Mouse (Mus musculus) lung, adult 18-20 months (tissue): ENCODE measurements around the gene Ppm1l.
A peak's percentile ranks its signal among the peaks of the same experiment; 100 is the strongest.
"Not testable (repeated sequence)": the region's sequence is repeated elsewhere in the genome, so short reads cannot be mapped to it uniquely, and the experiment has no call there.

ENCODE experiments used
- DNase-seq, 2 experiments: peaks; one replicate each; pipeline ENCODE4 v3.0.0; 2022; ENCODE audit warnings: mixed read lengths in 2 of 2

Gene Ppm1l

DNA sequence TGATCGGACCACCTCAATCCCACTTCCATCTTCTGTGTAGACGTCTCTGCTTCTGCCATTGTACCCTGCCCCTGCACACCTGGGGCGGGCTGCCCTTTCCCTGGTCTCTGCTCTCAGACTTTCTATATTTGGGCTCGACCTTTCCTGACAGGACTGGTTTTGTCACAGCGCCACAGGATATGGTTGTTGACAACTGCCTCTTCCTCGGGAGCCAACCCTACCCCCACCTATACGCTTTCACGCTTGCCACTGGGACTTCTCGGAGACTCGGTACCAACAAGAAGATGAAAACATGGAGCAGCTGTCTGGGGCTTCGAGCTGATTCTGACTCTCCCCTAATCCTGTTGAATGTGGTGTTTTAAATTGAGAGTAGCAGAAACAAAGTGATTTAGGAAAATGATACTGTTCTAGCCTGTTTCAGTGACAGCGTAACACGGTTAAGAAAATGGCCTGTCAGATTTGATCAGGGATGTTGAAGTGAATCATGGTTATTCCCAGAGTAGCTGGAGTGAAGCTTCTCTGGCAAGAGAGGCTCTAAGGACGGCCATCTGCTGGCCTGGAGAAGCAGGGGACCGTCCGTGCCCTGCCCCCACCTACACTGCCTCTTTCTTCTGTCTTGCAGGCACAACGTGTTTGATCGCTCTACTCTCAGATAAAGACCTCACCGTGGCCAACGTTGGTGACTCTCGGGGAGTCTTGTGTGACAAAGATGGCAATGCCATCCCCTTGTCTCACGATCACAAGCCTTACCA, 232.2 kb downstream of the Ppm1l start:
- no peak for DNase-seq

DNA sequence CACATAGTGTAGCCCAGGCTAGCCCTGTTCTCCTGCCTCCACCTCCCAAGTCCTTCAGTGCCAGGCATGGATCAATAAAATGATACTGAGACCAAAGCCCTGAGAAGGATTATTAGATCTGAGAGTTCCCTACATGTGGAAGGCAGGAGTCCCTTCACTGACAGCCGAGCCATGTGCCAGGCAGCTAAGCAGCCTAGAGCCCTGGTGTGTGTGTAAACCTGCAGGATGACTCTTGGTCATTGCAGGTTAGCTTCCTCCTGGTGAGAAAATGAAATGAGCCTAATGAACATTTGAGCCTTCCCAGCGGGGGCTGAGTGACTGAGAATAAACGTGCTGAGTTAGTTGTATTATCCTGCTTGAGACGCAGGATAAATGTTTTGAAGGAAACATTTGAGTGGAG, 232.9 kb downstream of the Ppm1l start:
- no peak for DNase-seq

- DNase-seq: no peak
Measured at GRCm38 (mm10) chr3:69555511-69555910, 238.8 kb downstream of the Ppm1l start.

DNA sequence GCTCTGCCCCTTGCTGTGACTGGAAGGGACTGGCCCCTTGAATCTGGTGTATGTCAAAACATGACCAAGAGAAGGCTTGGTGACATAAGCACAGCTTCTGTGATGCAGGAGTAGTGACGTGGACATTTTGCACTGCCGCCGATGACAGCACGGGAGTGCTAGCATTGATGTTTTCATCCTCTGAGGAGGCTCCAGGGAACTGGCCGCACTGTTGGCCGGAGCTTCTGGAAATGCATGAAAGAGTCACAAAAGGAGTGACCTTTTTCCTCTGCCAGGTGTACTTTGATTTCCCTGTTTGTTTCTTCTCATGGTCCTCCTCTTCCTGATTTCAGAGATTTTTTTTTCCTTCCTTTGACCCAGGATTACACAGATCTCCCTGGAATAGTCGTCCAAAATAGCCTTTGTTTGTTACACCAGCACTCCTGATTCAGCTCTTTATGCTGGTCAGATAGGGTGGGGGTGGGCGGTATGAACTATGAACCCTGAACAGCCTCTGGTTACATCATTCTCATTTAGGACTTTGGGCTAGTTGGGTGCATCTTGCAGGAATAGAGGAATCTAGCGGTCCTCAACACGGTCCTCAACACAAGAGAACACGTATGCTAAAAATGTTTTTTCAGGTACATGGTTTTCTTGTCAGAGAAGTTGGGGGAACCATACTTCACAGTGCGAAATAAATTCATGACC, 239.6 kb downstream of the Ppm1l start:
- DNase-seq: no peak

GRCm38 (mm10) chr3:69559316-69559974, 242.8 kb downstream of the Ppm1l start:
- no peak for DNase-seq

DNA sequence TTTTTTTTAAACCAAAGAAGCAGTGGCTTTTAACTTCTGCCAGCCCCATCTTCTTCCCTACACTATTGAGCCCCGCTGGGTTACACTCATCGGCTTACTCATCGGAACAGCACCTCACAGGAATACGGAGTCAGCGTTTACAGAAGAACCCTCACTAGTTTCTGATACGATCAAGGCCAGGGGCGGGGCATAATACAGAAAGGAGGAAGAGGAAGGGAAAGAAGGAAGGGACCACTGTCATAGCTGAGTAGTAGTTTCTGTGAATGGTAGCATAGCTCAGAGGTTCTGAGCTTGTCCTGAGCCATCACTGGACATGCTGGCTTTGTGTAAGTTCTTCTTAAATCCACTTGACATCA, 243.3 kb downstream of the Ppm1l start:
- DNase-seq: no peak

- no peak for DNase-seq
Measured at GRCm38 (mm10) chr3:69561686-69562085, 245.0 kb downstream of the Ppm1l start.

DNA sequence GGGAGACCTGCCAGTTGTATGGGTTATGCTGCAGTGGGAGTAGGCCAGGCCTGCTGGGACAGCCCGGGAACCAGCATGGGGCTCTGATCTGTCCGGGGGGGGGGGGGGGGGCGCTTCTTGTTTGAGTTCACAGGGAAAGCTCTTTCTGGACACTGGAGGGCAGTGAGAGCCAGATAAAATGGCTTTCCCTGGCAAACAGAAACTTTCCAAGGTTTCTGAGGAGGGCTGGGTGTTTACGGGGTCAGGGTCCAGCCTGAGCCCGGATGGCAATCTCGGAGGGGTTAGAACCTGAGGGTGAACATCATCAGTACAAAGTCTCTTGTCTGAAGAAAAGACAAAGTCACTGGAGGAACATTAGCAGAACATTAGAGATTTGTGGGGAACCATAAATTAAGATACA, 246.7 kb downstream of the Ppm1l start:
- DNase-seq: no peak

- DNase-seq: not testable (repeated sequence)
Measured at GRCm38 (mm10) chr3:69565586-69565985, 248.9 kb downstream of the Ppm1l start.

GRCm38 (mm10) chr3:69572561-69572960, 255.9 kb downstream of the Ppm1l start:
- no peak for DNase-seq

- no peak for DNase-seq
Measured at GRCm38 (mm10) chr3:69575577-69575976, 258.9 kb downstream of the Ppm1l start.

DNA sequence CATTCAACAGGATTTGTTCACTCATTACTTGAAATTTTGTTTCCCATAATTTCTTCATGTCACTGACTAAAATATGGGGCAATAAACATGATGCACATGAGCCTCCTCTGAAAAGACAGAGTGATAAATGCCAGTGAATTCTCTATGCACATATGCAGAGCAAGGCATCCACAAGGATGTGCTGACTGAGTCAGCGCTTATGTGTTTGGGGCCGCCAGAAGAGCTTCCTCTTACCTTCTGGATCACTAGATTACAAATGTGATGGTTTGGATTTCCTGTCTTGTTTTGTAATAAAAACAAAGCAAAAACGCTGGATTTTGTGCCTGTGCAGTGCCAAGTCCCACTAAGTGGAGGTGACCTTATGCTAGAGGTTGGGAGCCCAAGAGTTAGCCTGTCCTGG, 260.1 kb downstream of the Ppm1l start:
- no peak for DNase-seq

GRCm38 (mm10) chr3:69578791-69579190, 262.1 kb downstream of the Ppm1l start:
- DNase-seq: no peak

GRCm38 (mm10) chr3:69583798-69584197, 267.1 kb downstream of the Ppm1l start:
- DNase-seq: no peak

GRCm38 (mm10) chr3:69588101-69588760, 271.6 kb downstream of the Ppm1l start:
- DNase-seq: peak in 1 of 2 experiments; percentile 2

GRCm38 (mm10) chr3:69593426-69593825, 276.8 kb downstream of the Ppm1l start:
- no peak for DNase-seq

DNA sequence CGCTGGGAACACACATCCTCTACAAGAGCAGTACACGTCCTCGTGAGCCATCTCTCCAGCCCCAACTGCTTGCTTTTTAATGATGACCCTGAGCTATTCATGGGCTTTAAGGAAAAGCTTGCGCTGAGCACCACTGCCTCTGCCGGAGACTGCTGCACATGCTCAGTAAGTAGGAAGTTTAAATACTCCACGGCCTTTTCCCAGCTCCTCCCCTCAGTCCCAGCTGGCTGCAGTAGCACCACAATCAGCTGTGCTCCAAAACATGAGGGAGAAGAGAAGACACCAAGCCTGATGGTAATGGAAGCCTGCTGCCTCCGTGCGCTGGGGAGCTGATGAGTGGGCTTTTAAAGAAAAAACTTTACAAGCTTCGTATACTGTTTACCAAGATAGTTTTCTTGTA, 277.4 kb downstream of the Ppm1l start:
- no peak for DNase-seq

- DNase-seq: no peak
Measured at GRCm38 (mm10) chr3:69596116-69596515, 279.5 kb downstream of the Ppm1l start.

DNA sequence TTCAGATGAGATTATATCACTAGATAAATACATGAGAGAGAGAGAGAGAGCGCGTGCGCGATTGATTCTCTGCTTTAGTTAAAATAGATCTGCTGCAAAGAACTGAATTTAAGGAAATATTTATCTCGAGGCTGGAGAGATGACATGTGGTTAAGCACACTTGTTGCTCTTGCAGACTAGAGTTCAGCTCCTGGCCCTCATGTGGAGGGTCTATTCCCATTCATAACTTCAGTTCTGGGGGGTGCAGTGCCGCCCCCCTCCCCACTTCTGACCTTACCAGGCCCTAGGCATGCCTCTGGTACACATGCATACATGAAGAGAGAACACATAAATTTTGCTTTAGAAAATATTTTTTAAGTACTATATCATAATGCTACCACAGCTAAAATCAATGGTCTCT, 280.6 kb downstream of the Ppm1l start:
- DNase-seq: no peak

GRCm38 (mm10) chr3:69597816-69598215, 281.2 kb downstream of the Ppm1l start:
- DNase-seq: no peak

DNA sequence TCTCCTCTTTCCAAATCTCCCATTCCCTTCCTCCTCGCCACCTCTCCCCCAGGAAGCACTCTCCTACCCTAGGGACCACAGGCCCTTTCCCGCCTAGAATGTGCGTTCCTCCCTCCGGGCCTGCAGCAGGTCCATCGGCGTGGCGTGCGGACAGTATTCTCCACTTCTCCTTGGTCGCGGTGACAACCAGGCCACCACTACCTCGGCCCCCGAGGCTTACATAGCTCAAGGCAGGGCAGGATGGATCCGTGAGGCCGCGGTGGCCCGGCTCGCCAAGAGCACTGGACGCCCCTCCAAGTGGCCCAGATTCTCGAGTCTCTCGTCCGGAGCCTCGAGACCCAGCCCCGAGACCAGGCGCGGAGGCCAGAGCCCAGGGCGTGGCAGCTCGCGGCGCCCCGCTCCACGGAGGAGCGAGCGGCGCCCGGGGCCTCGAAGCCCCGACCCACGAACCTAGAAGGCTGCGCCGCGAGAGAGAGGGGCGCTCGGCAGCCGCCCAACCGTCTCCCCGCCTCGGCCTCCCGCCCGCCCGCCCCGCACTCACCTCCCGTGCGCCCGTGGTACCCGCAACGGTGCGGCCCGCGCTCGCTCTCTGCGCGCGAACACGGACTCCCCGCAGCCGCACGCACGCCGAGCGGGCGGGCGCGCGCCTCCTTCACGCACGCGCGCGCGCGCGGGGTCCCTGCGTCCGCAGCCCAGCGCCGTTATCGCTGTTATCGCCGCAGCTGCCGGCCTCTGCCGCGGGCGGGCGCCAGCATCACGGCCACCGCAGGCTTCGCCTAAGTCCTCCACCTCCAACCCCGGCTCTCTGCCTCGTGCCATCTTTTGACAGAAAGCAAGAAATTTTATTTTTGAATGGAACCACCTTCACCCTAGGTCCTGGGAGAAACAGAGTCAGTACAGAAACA, 281.9 kb downstream of the Ppm1l start, which contains the start of gene B3galnt1:
TSS of gene B3galnt1 (minus strand) at position 700 of the 905 bp plus-strand sequence.
- peak; percentile 48 to 53 for DNase-seq

DNA sequence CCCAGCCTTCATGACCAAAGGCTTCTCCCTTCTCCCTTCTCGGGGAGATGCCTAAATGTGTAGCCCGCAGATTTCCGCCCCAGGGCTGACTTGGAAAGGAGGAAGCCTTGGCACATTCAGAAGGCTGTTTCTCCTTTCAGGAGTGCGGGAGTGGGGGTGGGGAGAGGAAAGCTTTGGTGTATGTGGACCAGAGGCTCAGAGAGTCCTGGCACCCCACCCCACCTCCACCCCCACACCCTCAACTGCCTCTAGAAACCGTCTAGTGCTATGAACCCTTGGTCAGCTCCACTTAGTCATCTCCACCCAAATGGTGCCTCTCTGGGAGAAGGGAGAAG, 282.5 kb downstream of the Ppm1l start:
- DNase-seq: no peak
